Mouse (Mus musculus) midbrain, embryonic 13.5 days (tissue): Measurements from ENCODE around the gene Klhdc8b. TPM values are rescaled to one million over a fixed set of nuclear protein-coding genes. Genes with fewer than 3 reads are reported as not detected.

Source experiments
- ATAC-seq: fragments of 200-750 bp; cut with Nextera tagmentation; 2 replicates; pipeline ENCODE4 v1.8.0; 2017; ENCODE audit warnings: mild to moderate bottlenecking, moderate TSS enrichment, moderate library complexity
- H3K27ac ChIP-seq: fragments of 300-500 bp; sonication (generic); 2 replicates; pipeline ENCODE4 v1.5.1; 2015; ENCODE audit warnings: inconsistent platforms, mild to moderate bottlenecking, moderate library complexity
- H3K27me3 ChIP-seq: fragments of 300-500 bp; sonication (generic); 2 replicates; pipeline ENCODE4 v1.6.1; 2015; ENCODE audit warnings: mild to moderate bottlenecking, inconsistent platforms
- H3K36me3 ChIP-seq: fragments of 300-500 bp; sonication (generic); 2 replicates; pipeline ENCODE4 v1.6.1; 2015; ENCODE audit warnings: mild to moderate bottlenecking, inconsistent platforms
- H3K4me1 ChIP-seq: fragments of 300-500 bp; sonication (generic); replicated peaks from 2 replicates; pipeline ENCODE4 v1.6.1; 2015; ENCODE audit warnings: inconsistent platforms
- H3K4me2 ChIP-seq: fragments of 300-500 bp; sonication (generic); replicated peaks from 2 replicates; pipeline ENCODE4 v1.6.1; 2015; ENCODE audit warnings: moderate library complexity, mild to moderate bottlenecking, inconsistent platforms
- H3K4me3 ChIP-seq: fragments of 300-500 bp; sonication (generic); replicated peaks from 2 replicates; pipeline ENCODE4 v1.5.1; 2015; ENCODE audit warnings: mild to moderate bottlenecking, inconsistent platforms
- H3K9ac ChIP-seq: fragments of 300-500 bp; sonication (generic); replicated peaks from 2 replicates; pipeline ENCODE4 v1.6.1; 2015; ENCODE audit warnings: mild to moderate bottlenecking, inconsistent platforms
- H3K9me3 ChIP-seq: fragments of 300-500 bp; sonication (generic); 2 replicates; pipeline ENCODE4 v1.6.1; 2016; ENCODE audit warnings: mild to moderate bottlenecking, inconsistent platforms
- WGBS: fragments of 180-500 bp; shearing (Covaris S2); methylation state at CpG from one replicate; pipeline ENCODE4 v1.1.7; 2015; 5-methylcytosine and 5-hydroxymethylcytosine counted together
- polyA plus RNA-seq: library from polyadenylated mRNA; unstranded; fragments of >200 nt; fragmentation: Nextera tagmentation; extraction: Ambion mirVana; gene quantifications from 2 replicates; pipeline ENCODE4 v1.2.1, GENCODE M21; 2015

Klhdc8b gene
- polyA plus RNA-seq, 1 experiment from 2014 or later: 84.8 TPM

DNA sequence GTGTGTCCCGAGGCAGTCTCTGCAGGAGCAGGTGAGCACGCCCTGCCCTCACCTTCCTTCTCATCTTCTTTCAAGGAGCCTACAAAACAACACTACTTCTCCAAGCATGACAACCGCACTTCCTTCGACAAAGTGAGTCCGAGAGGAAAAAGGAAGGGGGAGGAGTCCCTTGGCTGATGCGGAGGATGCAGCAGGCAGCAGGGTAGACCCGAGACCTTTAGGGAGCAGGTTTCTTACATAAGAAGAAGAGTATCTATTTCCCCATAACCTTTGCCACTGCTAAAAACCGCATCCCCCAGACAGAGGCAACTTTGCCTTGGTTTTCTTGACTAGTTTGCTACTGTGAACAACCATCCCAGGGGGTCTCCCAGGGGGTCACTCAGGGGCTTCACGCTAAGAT, 16.3 kb downstream of the Klhdc8b start:
- H3K27ac ChIP-seq: no peak overlapping the region
- no peak overlapping the region for H3K4me3 ChIP-seq
- no peak overlapping the region for H3K9ac ChIP-seq
- no peaks in the 10 kb centered on the region for H3K27me3 ChIP-seq
- 77% methylated on average over 9 of the region's 9 CpGs for WGBS
- peaks cover 25% of the 10 kb centered on the region for H3K4me1 ChIP-seq
- ATAC-seq: no peak
- peaks cover 18% of the 10 kb centered on the region for H3K36me3 ChIP-seq
- no peak overlapping the region for H3K4me2 ChIP-seq
- H3K9me3 ChIP-seq: no peaks in the 10 kb centered on the region

- Histone ChIP-seq H3K4me1 (peaks cover 17% of the 10 kb centered on the region), H3K9me3 (no peaks in the 10 kb centered on the region), H3K4me3 (no peak overlapping the region), H3K27me3 (no peaks in the 10 kb centered on the region), H3K4me2 (no peak overlapping the region), H3K9ac (no peak overlapping the region), H3K27ac (no peak overlapping the region), H3K36me3 (no peaks in the 10 kb centered on the region)
- 94% methylated on average over 11 of the region's 11 CpGs for WGBS
- ATAC-seq: no peak
Measured at GRCm38 (mm10) chr9:108441236-108441919, 20.0 kb downstream of the Klhdc8b start.

- Histone ChIP-seq H3K9ac (no peak overlapping the region; the same call in 1 of the 2 replicates), H3K9me3 (no peaks in the 10 kb centered on the region), H3K4me3 (no peak overlapping the region), H3K27ac (no peak overlapping the region), H3K4me2 (no peak overlapping the region), H3K4me1 (peaks cover 20% of the 10 kb centered on the region), H3K36me3 (no peaks in the 10 kb centered on the region), H3K27me3 (no peaks in the 10 kb centered on the region)
- 67% methylated on average over 5 of the region's 5 CpGs for WGBS
- no peak for ATAC-seq
Measured at GRCm38 (mm10) chr9:108440485-108440884, 20.9 kb downstream of the Klhdc8b start.

DNA sequence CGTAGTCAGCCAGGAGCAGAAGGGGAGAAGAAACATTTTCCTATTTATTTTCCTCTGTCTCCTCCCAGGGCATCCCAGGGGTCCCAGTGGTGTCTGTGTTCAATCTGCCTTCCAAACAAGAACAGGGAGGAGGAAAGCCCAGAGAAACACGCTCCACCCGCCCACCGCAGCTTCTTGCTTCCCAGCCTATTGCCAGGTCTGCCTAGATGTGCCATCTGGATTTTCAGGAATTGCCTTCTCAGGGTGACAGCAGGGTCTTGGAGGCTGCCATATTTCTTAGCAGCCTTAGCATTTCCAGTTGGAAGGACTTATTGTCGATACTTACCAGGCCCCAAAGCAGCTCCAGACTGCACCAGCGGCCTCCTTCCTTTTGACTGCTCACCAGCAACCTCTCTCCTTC, 22.2 kb downstream of the Klhdc8b start:
- H3K9me3 ChIP-seq: no peaks in the 10 kb centered on the region
- no peak overlapping the region for H3K9ac ChIP-seq
- H3K27ac ChIP-seq: no peak overlapping the region
- peaks cover 20% of the 10 kb centered on the region for H3K4me1 ChIP-seq
- H3K4me2 ChIP-seq: no peak overlapping the region
- H3K4me3 ChIP-seq: no peak overlapping the region
- no peaks in the 10 kb centered on the region for H3K36me3 ChIP-seq
- ATAC-seq: no peak
- 76% methylated on average over 6 of the region's 6 CpGs for WGBS
- H3K27me3 ChIP-seq: no peaks in the 10 kb centered on the region

DNA sequence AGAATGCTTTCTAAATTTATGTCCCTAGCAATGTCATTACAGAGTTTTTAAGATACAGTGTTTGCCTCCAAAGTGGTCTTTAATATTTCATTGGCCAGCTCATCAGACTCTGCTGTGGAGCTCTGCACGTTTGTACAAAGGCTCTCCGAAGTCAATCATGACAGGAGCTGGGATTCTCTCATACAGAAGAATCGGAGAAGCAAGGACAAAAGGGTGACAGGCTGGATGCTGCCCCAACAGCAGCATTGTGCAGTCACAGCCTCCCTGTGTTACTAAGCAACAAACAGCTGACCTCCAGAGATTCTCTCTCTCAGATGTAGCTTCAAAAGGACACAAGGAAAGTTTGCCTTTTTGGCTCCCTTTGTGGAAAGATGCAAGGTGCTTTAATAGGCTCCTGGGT, 25.2 kb downstream of the Klhdc8b start, which contains the start of gene BC048562:
BC048562 (plus strand) TSS at position 301 of the 400 bp plus-strand sequence.
- no peak within 1 kb of the TSS for H3K9ac ChIP-seq
- H3K4me2 ChIP-seq: no peak within 1 kb of the TSS
- H3K36me3 ChIP-seq: no peaks in the 10 kb centered on the region
- 0 out of 2 replicates have a peak within 1 kb of the TSS, but pooled peaks have one; percentile 22 for H3K27ac ChIP-seq
- H3K4me1 ChIP-seq: peaks cover 20% of the 10 kb centered on the region
- 27% methylated on average over 3 of the region's 3 CpGs for WGBS
- no peak for ATAC-seq
- H3K4me3 ChIP-seq: no peak within 1 kb of the TSS
- no peaks in the 10 kb centered on the region for H3K27me3 ChIP-seq
- no peaks in the 10 kb centered on the region for H3K9me3 ChIP-seq

DNA sequence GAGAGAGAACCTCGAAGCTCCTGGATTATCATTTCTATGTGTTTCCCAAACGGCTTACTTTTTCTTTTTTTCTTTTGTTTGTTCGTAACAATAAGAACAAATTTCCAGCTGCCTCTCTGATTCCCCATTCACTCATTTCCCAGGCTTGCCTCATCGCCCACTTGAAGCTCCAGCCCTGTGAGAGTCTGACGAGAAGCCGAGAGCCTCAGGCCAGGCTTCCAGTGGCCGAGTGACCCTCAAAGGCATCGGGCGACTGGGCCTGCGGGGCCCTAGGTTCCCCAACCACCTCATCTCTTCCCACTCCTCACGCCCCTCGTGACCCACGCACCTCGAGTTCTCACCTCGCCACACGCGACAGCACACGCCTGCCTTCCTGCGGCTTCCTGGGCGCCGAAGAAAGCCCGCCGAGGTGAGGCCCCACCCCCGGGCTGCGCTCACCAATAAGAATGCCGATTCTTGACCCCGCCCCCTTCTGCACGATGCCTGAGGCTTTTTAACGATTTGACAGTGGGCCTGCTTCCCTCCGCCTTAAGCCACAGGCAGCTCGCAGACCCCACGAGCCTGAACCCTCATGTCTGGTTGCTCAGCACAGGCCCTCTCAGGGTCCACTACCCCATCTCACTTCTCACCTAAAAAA, 29.8 kb downstream of the Klhdc8b start:
- Histone ChIP-seq H3K9ac (no peak overlapping the region; the same call in 1 of the 2 replicates), H3K27ac (no peak overlapping the region)

DNA sequence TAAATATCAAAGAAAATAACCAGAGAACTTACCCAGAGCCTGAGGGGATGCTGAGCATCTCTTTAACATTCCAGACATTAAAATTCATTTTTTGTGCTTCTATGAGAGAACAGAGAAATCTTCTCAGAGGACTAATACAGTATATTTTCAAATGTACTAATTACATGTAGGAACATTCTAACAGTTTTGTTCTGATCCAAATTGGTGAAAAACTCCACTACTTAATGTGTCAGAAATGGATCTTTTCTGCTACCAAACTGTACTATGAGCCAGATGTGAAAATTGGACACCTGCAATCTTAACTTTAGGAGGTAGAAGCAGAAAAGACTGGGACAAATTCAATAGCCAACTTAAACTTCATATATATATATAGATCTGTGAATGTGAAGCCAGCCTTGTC, 33.0 kb downstream of the Klhdc8b start, which contains the start of gene Ccdc36:
Ccdc36 (minus strand) TSS at position 101 of the 400 bp plus-strand sequence.
- no peak within 1 kb of the TSS for H3K4me2 ChIP-seq
- H3K4me1 ChIP-seq: no peaks in the 10 kb centered on the region; the same call in 1 of the 2 replicates
- no peak within 1 kb of the TSS for H3K9ac ChIP-seq
- H3K9me3 ChIP-seq: no peaks in the 10 kb centered on the region
- no peak within 1 kb of the TSS for H3K4me3 ChIP-seq
- ATAC-seq: no peak
- no peak within 1 kb of the TSS for H3K27ac ChIP-seq
- no peaks in the 10 kb centered on the region for H3K36me3 ChIP-seq
- H3K27me3 ChIP-seq: no peaks in the 10 kb centered on the region

More for the DNA sequence above, 29.8 kb downstream of the Klhdc8b start:
- peak overlapping the region; percentile 47 for H3K4me2 ChIP-seq
- WGBS: 52% methylated on average over 32 of the region's 32 CpGs
- peak overlapping the region; percentile 27 for H3K4me3 ChIP-seq
- peaks cover 4% of the 10 kb centered on the region for H3K4me1 ChIP-seq
- no peaks in the 10 kb centered on the region for H3K36me3 ChIP-seq
- peak; percentile 40; the same call in 1 of the 2 replicates for ATAC-seq
- H3K9me3 ChIP-seq: no peaks in the 10 kb centered on the region
- H3K27me3 ChIP-seq: no peaks in the 10 kb centered on the region

DNA sequence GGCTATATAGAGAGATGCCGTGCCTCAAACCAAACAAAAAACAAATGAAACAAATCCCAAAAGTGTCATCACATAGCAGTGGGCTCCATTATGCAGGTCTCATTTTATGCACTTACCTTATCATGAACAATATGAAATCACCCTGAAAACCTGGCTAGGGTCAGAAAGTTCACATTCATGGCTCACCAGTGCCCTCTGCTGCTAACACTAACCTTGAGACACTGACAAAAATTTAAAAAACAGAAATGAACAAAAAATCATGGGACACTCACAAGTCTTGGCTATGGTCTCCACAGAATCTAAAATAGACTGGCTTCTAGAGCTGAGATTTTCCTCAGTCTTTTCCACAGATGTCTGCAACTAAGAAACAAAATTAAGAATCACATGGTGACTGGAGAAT, 49.2 kb downstream of the Klhdc8b start:
- WGBS: 74% methylated on average over 1 of the region's 1 CpGs
- ATAC-seq: no peak
- Histone ChIP-seq H3K9me3 (no peaks in the 10 kb centered on the region), H3K27me3 (no peaks in the 10 kb centered on the region), H3K4me2 (no peak overlapping the region), H3K9ac (no peak overlapping the region), H3K4me3 (no peak overlapping the region), H3K36me3 (no peaks in the 10 kb centered on the region), H3K27ac (no peak overlapping the region), H3K4me1 (no peaks in the 10 kb centered on the region)

DNA sequence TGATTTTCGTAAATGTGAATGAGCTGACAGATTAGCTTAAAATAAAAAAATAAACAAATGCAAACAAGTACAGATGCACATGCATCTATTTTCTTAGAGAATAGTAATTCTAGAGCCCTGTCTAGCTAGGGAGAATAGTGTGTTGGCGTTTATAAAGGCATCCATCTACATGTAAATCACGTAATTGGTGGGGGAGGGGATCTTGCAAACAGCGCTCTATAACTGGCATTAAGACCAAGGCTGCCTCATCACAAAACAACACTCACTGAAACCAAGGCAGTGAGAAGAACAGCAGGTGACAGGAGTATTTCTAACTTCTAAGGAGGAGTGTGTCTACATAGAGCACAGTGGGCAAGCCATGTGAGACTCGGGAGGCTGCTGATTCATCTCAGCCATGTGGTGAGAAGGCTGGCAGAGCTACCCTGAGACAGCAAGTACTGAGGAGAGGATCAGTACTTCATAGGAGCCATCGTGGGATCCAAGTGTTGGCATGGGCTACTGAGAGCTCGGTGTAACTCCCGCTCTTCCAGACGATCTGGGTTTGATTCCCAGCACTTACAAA, 49.9 kb downstream of the Klhdc8b start:
- Histone ChIP-seq H3K36me3 (no peaks in the 10 kb centered on the region), H3K4me3 (no peak overlapping the region), H3K27ac (no peak overlapping the region), H3K4me2 (no peak overlapping the region), H3K9me3 (no peaks in the 10 kb centered on the region), H3K27me3 (no peaks in the 10 kb centered on the region), H3K4me1 (no peaks in the 10 kb centered on the region), H3K9ac (no peak overlapping the region)
- ATAC-seq: no peak
- 82% methylated on average over 9 of the region's 9 CpGs for WGBS

DNA sequence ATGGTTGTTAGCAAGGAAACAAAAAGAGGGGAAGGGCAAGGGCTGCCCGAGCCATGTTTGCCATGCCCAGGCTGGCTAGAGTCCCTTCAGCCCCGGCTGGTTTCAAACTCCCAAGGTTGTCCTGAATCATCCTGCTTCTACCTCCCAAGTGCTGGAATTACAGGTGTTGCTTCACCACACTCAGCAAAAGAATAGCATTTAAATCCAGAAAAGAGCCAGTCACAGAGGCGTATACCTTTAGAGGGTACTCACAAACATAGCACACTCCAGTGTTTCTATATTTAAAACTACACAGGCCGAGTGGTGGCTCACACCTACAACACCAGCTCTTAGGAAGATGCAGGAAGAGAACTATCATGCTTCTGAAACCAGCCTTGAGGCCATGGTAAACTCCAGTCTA, 51.8 kb downstream of the Klhdc8b start:
- H3K27ac ChIP-seq: no peak overlapping the region
- H3K4me3 ChIP-seq: no peak overlapping the region
- H3K36me3 ChIP-seq: no peaks in the 10 kb centered on the region
- WGBS: 92% methylated on average over 4 of the region's 4 CpGs
- H3K9ac ChIP-seq: no peak overlapping the region
- H3K9me3 ChIP-seq: no peaks in the 10 kb centered on the region
- no peaks in the 10 kb centered on the region for H3K4me1 ChIP-seq
- H3K27me3 ChIP-seq: no peaks in the 10 kb centered on the region
- ATAC-seq: no peak
- no peak overlapping the region for H3K4me2 ChIP-seq

- H3K4me1 ChIP-seq: peaks cover 13% of the 10 kb centered on the region
- WGBS: 81% methylated on average over 8 of the region's 8 CpGs
- no peak overlapping the region for H3K4me3 ChIP-seq
- no peaks in the 10 kb centered on the region for H3K27me3 ChIP-seq
- no peak for ATAC-seq
- no peak overlapping the region for H3K27ac ChIP-seq
- H3K4me2 ChIP-seq: no peak overlapping the region
- H3K9ac ChIP-seq: no peak overlapping the region
- H3K9me3 ChIP-seq: no peaks in the 10 kb centered on the region
- H3K36me3 ChIP-seq: no peaks in the 10 kb centered on the region
Measured at GRCm38 (mm10) chr9:108404451-108404850, 56.9 kb downstream of the Klhdc8b start.

DNA sequence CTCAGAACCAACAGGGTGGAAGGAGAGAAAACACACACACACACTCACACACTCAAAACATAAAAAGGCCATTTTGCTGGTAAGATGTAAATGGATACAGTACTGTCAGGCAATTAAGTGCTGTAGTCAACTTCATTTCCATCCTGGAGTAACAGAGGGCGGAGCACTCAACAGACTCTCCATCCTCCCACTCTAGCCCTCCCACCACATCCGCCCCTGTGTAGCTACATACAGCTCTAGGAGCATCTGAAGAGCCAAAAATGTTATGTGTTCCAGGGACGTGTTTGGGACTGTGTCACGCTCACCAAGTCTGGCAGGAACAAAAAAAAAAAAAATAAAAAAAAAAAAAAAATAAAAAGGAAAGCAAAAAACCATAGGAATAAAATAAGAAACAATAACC, 58.3 kb downstream of the Klhdc8b start:
- ATAC-seq: no peak
- Histone ChIP-seq H3K27ac (no peak overlapping the region), H3K4me2 (no peak overlapping the region), H3K9ac (no peak overlapping the region), H3K4me3 (no peak overlapping the region), H3K9me3 (no peaks in the 10 kb centered on the region), H3K4me1 (peaks cover 13% of the 10 kb centered on the region), H3K27me3 (no peaks in the 10 kb centered on the region), H3K36me3 (0 out of 2 replicates have a peak, but pooled peaks cover under 1% of the 10 kb centered on the region)
- WGBS: 84% methylated on average over 4 of the region's 4 CpGs
